Mouse (Mus musculus) liver, adult 2 months (tissue): ENCODE measurements at regions not wholly inside any gene's neighbourhood (a gene's known extent, or its start where the extent isn't known, plus 50 kb on each side); places are given as distances from the start of the nearest gene placed in this dataset.

Experiments used
- DNase-seq: peaks from one replicate; pipeline ENCODE4 v3.0.0-alpha.2; 2011; ENCODE audit warnings: low read depth, low spot score; ENCODE audit errors: extremely low read depth
- H3K27ac ChIP-seq: fragments of 200-500 bp; replicated peaks from 2 replicates; pipeline ENCODE4 v1.5.1; 2012; ENCODE audit warnings: low read depth, mild to moderate bottlenecking, control low read depth, inconsistent platforms, low read length; ENCODE audit not compliant: insufficient read depth
- H3K27me3 ChIP-seq: fragments of 200-500 bp; 2 replicates; pipeline ENCODE4 v1.6.1; 2012; ENCODE audit warnings: mild to moderate bottlenecking, moderate library complexity, low read length, inconsistent platforms; ENCODE audit not compliant: control insufficient read depth, insufficient read depth
- H3K36me3 ChIP-seq: fragments of 200-500 bp; 2 replicates; pipeline ENCODE4 v1.6.1; 2012; ENCODE audit warnings: low read length, inconsistent platforms; ENCODE audit not compliant: control insufficient read depth, insufficient read depth
- H3K4me1 ChIP-seq: fragments of 200-500 bp; 2 replicates; pipeline ENCODE4 v1.6.1; 2011; ENCODE audit warnings: low read length; ENCODE audit not compliant: control insufficient read depth, insufficient read depth
- H3K4me3 ChIP-seq: fragments of 200-500 bp; 2 replicates; pipeline ENCODE4 v1.5.1; 2011; ENCODE audit warnings: low read depth, mild to moderate bottlenecking, control low read depth, low read length, moderate library complexity; ENCODE audit not compliant: insufficient read depth
- H3K79me2 ChIP-seq: fragments of 200-500 bp; 2 replicates; pipeline ENCODE4 v1.6.1; 2012; ENCODE audit warnings: inconsistent platforms, mild to moderate bottlenecking, low read length, moderate library complexity; ENCODE audit not compliant: control insufficient read depth, insufficient read depth
- H3K9ac ChIP-seq: fragments of 200-500 bp; 2 replicates; pipeline ENCODE4 v1.6.1; 2012; ENCODE audit warnings: low read depth, mild to moderate bottlenecking, control low read depth, inconsistent platforms, low read length
- CTCF ChIP-seq: fragments of 200-500 bp; IDR thresholded peaks from 2 replicates; pipeline ENCODE4 v1.5.1; 2011; ENCODE audit warnings: low read depth, low read length, control low read depth
- POLR2A ChIP-seq: fragments of 200-500 bp; IDR thresholded peaks from 2 replicates; pipeline ENCODE4 v1.6.1; 2011; ENCODE audit warnings: low read length, control low read depth; ENCODE audit not compliant: insufficient read depth; ENCODE audit errors: extremely low read depth
- WGBS: fragments of 180-500 bp; shearing (Covaris S2); methylation state at CpG from one replicate; pipeline ENCODE4 v1.1.7; 2018; 5-methylcytosine and 5-hydroxymethylcytosine counted together

DNA sequence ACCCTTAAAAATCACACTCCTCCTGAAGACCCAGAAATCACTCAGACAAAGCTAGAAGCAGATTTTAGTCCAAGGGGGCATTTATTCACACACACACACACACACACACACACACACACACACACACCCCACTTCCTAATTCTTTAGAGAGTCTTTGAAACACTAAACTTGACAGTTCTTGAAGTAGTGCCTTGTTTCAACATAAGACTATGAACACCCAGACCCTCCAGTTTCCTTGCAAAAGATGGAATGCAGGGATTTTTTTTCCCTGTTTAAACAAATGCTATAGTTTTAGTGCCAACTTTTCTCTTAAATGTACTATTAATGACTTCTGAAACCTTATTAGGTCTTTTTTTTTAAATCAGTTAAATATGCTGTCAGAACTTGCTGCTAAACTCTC lies 279.2 kb upstream of the Fat1 start:
- no peak overlapping the region for H3K9ac ChIP-seq
- no peaks in the 10 kb centered on the region for H3K4me1 ChIP-seq
- no peaks in the 10 kb centered on the region for H3K27me3 ChIP-seq
- H3K79me2 ChIP-seq: no peaks in the 10 kb centered on the region
- DNase-seq: no peak
- no peaks in the 10 kb centered on the region for H3K36me3 ChIP-seq
- H3K27ac ChIP-seq: no peak overlapping the region
- TF ChIP-seq POLR2A: no peak
- no peak for TF ChIP-seq CTCF
- H3K4me3 ChIP-seq: no peak overlapping the region

DNA sequence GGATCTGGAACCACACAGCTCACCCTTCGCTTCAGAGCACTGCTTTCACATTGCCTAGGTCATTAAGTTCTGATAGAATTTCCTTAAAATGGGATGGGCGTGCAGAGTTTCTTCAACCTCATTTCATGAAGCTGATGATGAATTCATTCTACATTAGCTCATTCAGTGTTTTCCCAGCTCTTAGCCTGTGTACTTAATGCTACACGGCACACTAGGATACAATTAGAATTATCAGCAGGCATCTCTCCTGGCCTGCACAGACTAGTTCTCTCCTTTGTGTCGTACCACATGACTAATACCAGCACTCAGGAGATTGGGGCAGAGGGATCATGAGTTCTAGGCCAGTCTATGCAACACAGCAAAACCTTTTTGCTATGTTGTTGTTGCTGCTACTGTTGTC lies 278.8 kb upstream of the Fat1 start:
- no peaks in the 10 kb centered on the region for H3K36me3 ChIP-seq
- 82% methylated on average over 4 of the region's 4 CpGs for WGBS
- no peaks in the 10 kb centered on the region for H3K4me1 ChIP-seq
- TF ChIP-seq CTCF (no peak), POLR2A (no peak)
- no peak overlapping the region for H3K27ac ChIP-seq
- no peak overlapping the region for H3K4me3 ChIP-seq
- no peaks in the 10 kb centered on the region for H3K79me2 ChIP-seq
- no peak for DNase-seq
- H3K9ac ChIP-seq: no peak overlapping the region
- H3K27me3 ChIP-seq: no peaks in the 10 kb centered on the region

DNA sequence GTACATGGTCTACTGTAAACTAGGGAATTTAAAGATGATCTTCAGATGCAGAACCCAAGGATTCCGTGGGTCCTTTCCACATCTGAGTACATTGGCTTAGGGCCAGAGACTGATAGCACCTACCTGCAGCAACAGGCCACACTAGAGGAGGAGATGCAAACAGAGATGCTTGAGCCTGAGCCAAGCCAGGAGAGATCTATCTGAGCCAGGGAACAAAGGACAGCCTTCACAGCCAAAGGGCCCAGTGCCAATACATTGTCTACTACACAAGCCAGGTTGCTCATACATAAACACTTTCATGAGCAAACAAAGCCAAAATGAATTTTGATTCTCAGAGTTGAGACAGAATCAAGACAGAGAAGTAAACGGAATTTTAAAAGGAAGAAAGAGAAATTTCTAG lies 273.6 kb upstream of the Fat1 start:
- WGBS: 52% methylated on average over 2 of the region's 2 CpGs
- no peaks in the 10 kb centered on the region for H3K4me1 ChIP-seq
- no peak overlapping the region for H3K4me3 ChIP-seq
- H3K27ac ChIP-seq: no peak overlapping the region
- no peaks in the 10 kb centered on the region for H3K36me3 ChIP-seq
- H3K27me3 ChIP-seq: no peaks in the 10 kb centered on the region
- H3K9ac ChIP-seq: no peak overlapping the region
- TF ChIP-seq POLR2A: no peak
- no peak for TF ChIP-seq CTCF
- peak; percentile 1 for DNase-seq
- H3K79me2 ChIP-seq: no peaks in the 10 kb centered on the region

DNA sequence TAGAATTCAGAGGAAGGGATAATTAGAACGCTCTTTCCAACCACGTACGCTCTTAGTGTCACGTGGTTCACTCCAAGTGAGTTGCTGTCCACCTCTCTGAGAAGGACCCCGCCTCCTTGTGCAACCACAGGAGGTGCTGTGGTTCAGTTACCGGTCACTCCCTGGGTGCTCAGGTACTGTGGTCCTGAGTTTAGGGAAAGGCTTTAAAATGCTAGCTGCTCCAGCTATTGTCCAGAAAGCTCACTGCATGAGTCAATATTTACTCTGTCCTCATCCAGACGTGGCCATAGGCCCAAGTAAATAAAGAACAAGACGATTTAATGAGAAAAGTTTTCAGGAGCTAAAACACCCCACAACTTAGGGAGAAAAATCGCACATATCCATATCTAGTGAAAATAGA lies 248.1 kb upstream of the Fat1 start:
- no peaks in the 10 kb centered on the region for H3K79me2 ChIP-seq
- TF ChIP-seq CTCF (no peak), POLR2A (no peak)
- 64% methylated on average over 9 of the region's 9 CpGs for WGBS

DNA sequence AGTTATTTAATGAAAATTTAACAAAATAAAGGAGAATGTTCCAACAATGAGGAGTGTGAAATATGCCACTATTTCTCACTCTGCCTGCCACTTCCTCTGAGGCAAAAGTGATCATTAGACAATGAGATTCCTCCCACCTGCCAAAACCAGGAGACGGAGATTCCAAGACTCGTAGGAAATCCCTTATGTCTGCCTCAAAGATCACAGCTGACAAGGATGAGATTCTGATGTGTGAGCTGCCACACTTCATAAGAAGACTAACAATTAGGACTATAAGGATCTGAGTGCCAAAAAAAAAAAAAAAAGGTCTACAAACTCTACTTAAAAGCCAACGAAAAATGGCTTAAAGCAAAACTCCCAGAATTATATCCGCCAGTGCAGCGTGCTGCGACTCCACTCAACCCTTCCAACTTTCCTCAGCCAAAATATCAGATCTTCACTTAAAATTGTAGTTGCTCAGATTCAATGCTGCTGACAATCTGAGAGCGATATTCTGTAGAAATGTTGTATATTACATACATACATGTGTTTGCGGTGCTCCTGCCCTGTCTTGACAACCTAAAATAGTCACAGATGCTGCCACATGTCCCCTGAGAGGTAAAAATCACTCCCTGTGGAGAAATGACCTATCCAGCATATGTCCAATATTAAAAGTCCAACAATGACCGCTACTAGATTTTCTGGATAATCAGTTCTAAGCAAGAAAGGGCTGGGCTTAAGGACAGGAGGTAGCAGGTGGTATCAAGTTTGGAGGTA lies 245.2 kb upstream of the Fat1 start:
- Histone ChIP-seq H3K79me2 (no peaks in the 10 kb centered on the region), H3K9ac (no peak overlapping the region), H3K27ac (no peak overlapping the region), H3K4me1 (peaks cover 8% of the 10 kb centered on the region), H3K36me3 (no peaks in the 10 kb centered on the region), H3K4me3 (no peak overlapping the region), H3K27me3 (no peaks in the 10 kb centered on the region)
- WGBS: 92% methylated on average over 9 of the region's 9 CpGs
- TF ChIP-seq POLR2A: no peak
- no peak for TF ChIP-seq CTCF
- no peak for DNase-seq

More for the DNA sequence above, 248.1 kb upstream of the Fat1 start:
- Histone ChIP-seq H3K27ac (no peak overlapping the region), H3K4me3 (no peak overlapping the region), H3K9ac (no peak overlapping the region), H3K36me3 (no peaks in the 10 kb centered on the region), H3K4me1 (peaks cover 8% of the 10 kb centered on the region), H3K27me3 (no peaks in the 10 kb centered on the region)
- DNase-seq: peak; percentile 69

DNA sequence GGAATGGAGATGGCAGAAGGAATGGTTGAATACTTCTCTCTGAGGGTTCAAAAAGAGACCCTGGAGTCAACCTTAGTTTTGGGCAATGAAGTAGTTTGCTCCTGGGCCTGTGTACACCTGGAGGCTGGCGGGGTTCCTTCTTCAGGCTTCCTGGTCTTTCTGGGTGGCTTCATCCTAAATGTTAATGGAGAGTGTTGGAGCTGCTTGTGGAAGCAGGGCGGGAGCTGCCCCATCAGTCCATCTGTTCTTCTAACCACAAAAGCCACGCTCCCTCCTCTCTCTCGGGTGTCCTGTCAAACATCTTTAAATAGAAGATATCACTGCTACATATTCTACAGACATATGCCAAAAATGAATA lies 244.7 kb upstream of the Fat1 start:
- DNase-seq: no peak
- Histone ChIP-seq H3K27me3 (no peaks in the 10 kb centered on the region), H3K36me3 (no peaks in the 10 kb centered on the region), H3K27ac (no peak overlapping the region), H3K4me1 (peaks cover 8% of the 10 kb centered on the region), H3K4me3 (no peak overlapping the region), H3K9ac (no peak overlapping the region), H3K79me2 (no peaks in the 10 kb centered on the region)
- WGBS: 82% methylated on average over 4 of the region's 4 CpGs
- no peak for TF ChIP-seq CTCF
